In genomic region chr19:5195417-5196035, GRCm38 (mm10) we compare ENCODE assay signal across 8 mouse cellular contexts.
A peak's percentile ranks its signal among the peaks of the same experiment; 100 is the strongest.
DNase-seq lines count a peak whose midpoint lies in the region; ATAC-seq and TF ChIP-seq lines count a peak whose summit lies in the region.

No protein-coding gene starts in this region.

- H3K27ac ChIP-seq in intestine, postnatal 0 days (ENCODE audit: low read depth, low read length) = no peak overlapping the region
- H3K27ac ChIP-seq in thymus, adult 2 months (ENCODE audit: control insufficient read depth, insufficient read depth, low read length) = no peak overlapping the region

- no peak overlapping the region for H3K9ac ChIP-seq in intestine, postnatal 0 days (ENCODE audit: low read depth, low read length)

- TF ChIP-seq CTCF in intestine, postnatal 0 days (IDR thresholded peaks at IDR 0.05; ENCODE audit: low read depth) = peak; percentile 85
- TF ChIP-seq CTCF in lung, adult 2 months (IDR thresholded peaks at IDR 0.05; ENCODE audit: insufficient read depth, low read length) = no peak
- TF ChIP-seq CTCF in thymus, adult 2 months (IDR thresholded peaks at IDR 0.05; ENCODE audit: borderline replicate concordance, control insufficient read depth, extremely low read depth, insufficient read depth, low read length, poor library complexity) = no peak

- H3K36me3 ChIP-seq in intestine, postnatal 0 days (ENCODE audit: control insufficient read depth, insufficient read depth) = no peaks in the 10 kb centered on the region
- H3K36me3 ChIP-seq in thymus, adult 2 months (ENCODE audit: control insufficient read depth, insufficient read depth, low read length) = no peaks in the 10 kb centered on the region

- H3K27me3 ChIP-seq in intestine, postnatal 0 days (replicated peaks; ENCODE audit: control insufficient read depth, insufficient read depth, low read length) = no peaks in the 10 kb centered on the region
- no peaks in the 10 kb centered on the region for H3K27me3 ChIP-seq in thymus, adult 2 months (ENCODE audit: control insufficient read depth, insufficient read depth, low read length)

- H3K9me3 ChIP-seq in intestine, postnatal 0 days (ENCODE audit: control insufficient read depth) = no peaks in the 10 kb centered on the region

- H3K4me2 ChIP-seq in intestine, postnatal 0 days (replicated peaks; ENCODE audit: low read depth) = no peak overlapping the region

- 41% methylated on average over 7 of the region's 7 CpGs for WGBS in intestine, postnatal 0 days
- 48% methylated on average over 7 of the region's 7 CpGs for WGBS in lung, adult 2 months
- WGBS in thymus, adult 2 months = 68% methylated on average over 7 of the region's 7 CpGs

- no peaks in the 10 kb centered on the region for H3K4me1 ChIP-seq in intestine, postnatal 0 days (replicated peaks; ENCODE audit: control insufficient read depth, insufficient read depth, low read length)
- H3K4me1 ChIP-seq in lung, adult 2 months (ENCODE audit: control insufficient read depth, insufficient read depth, low read length) = peaks cover 9% of the 10 kb centered on the region
- no peaks in the 10 kb centered on the region for H3K4me1 ChIP-seq in thymus, adult 2 months (replicated peaks; ENCODE audit: control insufficient read depth, insufficient read depth, low read length)

- peak; percentile 12 to 82 for DNase-seq in frontal cortex, adult 2 months (ENCODE audit: extremely low spot score in 1 of 2, low spot score in 1 of 2)
- DNase-seq in frontal cortex, postnatal 25 days (ENCODE audit: low spot score in 2 of 2) = no peak
- peak; percentile 91 for DNase-seq in 416B (ENCODE audit: low read depth)
- peak; percentile 28 for DNase-seq in adrenal gland, adult 8-10 months
- DNase-seq in embryo, embryonic 9.5 days (ENCODE audit: extremely low spot score) = peak; percentile 44
- peak; percentile 15 for DNase-seq in lung, adult 2 months
- peak; percentile 49 for DNase-seq in thymus, adult 2 months

- ATAC-seq in intestine, postnatal 0 days = peak; percentile 41; the same call in 1 of the 2 replicates

- no peak for TF ChIP-seq POLR2A in lung, adult 2 months (IDR thresholded peaks at IDR 0.05; ENCODE audit: borderline replicate concordance, extremely low read depth, low read depth, low read length)
- TF ChIP-seq POLR2A in thymus, adult 2 months (IDR thresholded peaks at IDR 0.05; ENCODE audit: control insufficient read depth, extremely low read depth, insufficient read depth, low read length, poor library complexity) = no peak

- no peak overlapping the region for H3K4me3 ChIP-seq in intestine, postnatal 0 days (ENCODE audit: low read depth, low read length)
- H3K4me3 ChIP-seq in lung, adult 2 months (replicated peaks; ENCODE audit: extremely low read depth, low read depth, low read length) = no peak overlapping the region
- no peak overlapping the region for H3K4me3 ChIP-seq in thymus, adult 2 months (ENCODE audit: control insufficient read depth, insufficient read depth, low read length)

Comparison
In these comparisons a context has a peak if more than half of its experiments do, and no peak if none do; other contexts are left out.
1. DNase-seq: peak in frontal cortex, adult 2 months (2 of 2), 416B (single experiment), adrenal gland, adult 8-10 months (single experiment), embryo, embryonic 9.5 days (single experiment), lung, adult 2 months (single experiment) and thymus, adult 2 months (single experiment); none in frontal cortex, postnatal 25 days (0 of 2).